Mouse (Mus musculus) thymus, postnatal 14 days (tissue): ENCODE data around the gene Pnck.
A peak's percentile ranks its signal among the peaks of the same experiment; 100 is the strongest.

ENCODE experiments used
- DNase-seq: peaks from one replicate; pipeline ENCODE4 v3.0.0; 2021

The Pnck gene

DNA sequence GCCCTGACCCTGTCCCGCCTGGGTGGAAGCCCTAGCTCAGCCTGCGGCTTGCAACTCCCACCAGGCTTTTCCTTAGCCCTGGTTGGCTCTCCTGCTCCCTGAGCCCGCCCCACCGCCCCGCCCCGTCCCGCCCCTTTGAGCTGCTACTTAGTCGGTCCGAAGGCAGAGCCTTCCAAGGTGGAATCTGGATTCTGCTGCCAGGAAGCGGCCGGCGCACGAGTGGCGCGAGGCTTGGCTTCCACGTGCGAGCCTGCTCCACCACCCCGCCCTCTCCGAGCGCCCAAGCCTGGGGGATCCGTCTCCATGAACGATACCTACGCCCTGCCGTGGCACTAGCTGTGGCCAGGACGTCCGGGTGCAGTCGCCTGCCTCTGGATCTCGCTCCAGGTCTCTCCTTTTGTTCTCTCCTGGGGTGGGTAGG is 20.7 kb downstream of the Pnck start, which contains the start of gene Dusp9:
Gene Dusp9 (plus strand): TSS at position 165 of the 421 bp plus-strand sequence.
- peak; percentile 18 for DNase-seq

DNA sequence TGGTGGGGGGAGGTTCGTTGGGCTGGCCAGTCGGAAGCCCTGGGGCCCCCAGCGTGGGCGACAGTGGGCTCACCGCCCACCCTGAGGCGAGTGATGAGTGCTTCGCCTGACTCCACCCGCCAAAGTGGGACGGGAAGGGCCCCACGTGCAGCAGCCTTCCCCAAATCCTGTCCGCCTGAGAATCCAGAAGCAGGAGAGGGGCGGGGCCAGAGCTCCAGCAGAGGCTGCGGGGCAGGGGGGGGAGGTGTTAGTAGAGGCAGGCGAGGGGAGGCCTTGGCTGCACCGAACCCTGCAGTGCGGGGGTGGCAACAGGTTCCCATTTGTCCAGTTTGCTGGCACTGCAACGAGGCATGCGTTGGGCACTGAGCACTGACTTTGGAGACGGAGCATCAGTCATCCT is 22.5 kb downstream of the Pnck start:
- DNase-seq = no peak

DNA sequence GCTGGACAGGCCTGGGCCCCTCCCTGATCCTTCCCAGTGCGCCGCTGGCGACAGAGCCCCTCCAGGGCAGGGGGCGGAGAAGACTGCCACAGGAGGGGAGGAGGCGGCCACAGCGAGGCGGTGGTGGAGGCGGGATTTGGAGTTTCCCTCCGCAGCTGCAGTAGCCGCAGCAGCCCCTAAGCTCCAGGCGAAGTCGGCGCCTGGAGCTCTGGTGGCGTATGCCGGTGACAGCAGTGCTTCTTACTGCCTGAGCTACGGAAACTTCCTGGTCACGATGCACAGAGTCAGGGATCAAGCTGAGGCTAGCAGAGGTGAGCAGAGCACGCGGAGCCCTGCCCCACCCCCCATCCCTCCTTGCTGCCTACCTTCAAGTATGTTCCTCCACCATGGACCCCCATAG is 24.5 kb downstream of the Pnck start:
- peak; percentile 14 for DNase-seq

DNA sequence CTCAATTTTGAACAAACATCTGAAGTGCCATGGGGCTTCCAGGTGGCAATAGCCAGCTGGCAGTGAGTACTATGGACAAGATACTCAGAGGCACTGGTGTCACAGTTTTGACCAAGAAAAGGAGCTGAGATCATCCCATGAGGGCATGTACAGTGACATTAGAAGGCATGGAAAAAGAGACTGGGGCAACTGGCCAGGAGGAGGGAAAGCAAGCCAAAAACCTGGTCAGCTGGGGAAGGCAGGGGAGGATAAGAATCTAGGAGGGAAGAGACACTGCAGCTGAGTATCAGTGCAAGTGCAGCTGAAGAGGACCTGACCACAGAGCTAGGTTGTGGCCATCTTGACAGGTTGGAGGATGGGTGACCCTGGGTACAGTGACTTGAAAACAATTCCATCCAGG is 32.9 kb downstream of the Pnck start:
- DNase-seq = no peak

DNA sequence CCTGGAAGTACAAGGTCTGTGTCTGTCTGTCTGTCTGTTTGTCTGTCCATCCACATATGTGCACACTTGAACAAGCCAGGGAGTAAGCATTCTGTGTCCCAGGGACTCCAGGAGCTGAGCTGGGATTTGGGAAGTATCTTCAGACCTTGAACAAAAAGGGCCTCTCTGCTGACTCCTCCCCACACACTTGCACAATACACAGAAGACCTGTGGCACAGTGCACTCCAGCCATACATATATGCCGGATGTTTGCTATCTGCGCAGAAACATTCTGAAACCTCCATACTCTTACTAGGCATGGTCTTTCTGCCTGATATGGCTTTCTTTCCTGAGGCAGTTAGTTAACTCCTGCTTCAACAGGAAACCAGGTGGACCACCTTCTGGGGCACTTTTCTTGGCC is 40.0 kb downstream of the Pnck start:
- DNase-seq = no peak

DNA sequence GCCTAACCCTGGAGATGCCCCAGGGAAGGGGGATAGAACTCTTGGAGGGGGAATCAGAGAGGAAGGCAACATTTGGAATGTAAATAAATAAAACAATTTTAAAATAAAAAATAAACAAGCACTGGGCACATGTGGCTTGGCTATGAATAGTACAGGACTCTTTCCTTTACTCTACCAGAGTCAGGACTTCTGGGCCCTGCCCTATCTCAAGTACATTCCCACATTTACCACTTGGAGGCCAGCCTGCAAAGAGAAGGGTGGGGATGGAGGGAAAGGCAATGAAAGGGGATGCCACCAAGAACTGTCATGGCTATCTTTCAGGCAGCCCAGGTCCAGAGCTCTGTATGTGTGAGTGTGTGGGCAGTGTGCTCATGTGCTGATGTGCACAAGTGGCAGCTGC is 40.5 kb downstream of the Pnck start:
- DNase-seq = no peak

DNA sequence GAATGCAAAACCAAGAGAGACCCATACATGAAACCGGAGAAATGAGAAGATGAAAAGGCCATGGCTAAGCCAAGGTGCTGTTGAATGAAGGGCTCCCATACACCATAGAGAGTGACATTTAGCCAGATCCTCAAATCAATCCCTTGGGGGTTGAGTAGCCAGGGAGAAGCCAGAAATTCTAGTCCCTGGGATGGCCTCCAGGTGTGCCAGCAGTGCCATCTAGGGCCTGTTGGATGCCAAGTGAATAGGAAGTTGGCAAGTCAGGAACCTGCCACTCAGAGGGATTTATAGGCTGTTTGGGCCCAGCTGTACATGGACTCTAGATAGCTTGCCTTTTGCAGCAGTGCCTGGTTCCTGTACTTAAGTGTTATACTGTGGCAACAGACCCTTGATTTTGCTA is 44.0 kb downstream of the Pnck start:
- DNase-seq = no peak

DNA sequence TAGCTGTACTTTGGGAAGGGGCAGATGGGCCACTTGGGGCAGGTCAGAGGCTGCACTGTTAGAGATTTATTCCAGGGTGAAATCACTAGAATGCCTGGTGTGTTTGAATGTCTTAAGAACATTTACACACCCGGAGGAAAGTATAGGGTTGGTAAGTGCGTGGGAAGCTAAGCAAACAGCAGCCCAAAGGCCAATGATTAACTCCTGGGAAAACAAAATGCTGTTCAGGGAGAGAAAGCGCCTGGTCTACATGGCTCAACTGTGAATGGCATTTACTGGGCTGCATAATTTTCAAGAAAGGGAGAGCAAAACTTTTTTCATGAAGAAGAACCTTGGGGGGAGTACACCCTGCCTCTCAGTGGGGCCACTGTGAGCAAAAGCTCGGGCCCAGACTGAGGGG is 46.3 kb downstream of the Pnck start:
- DNase-seq = no peak
